Mouse (Mus musculus) intestine, embryonic 16.5 days (tissue): ENCODE measurements around the gene BC147527. TPM values are rescaled to one million over a fixed set of nuclear protein-coding genes. Genes with fewer than 3 reads are reported as not detected.
"Not testable (repeated sequence)": the region's sequence is repeated elsewhere in the genome, so short reads cannot be mapped to it uniquely, and the experiment has no call there.

ENCODE experiments used
- ATAC-seq: fragments of 200-750 bp; cut with Nextera tagmentation; 2 replicates; pipeline ENCODE4 v1.8.0; 2017; ENCODE audit warnings: moderate TSS enrichment, moderate library complexity
- H3K27ac ChIP-seq: fragments of 300-500 bp; sonication (generic); 2 replicates; pipeline ENCODE4 v1.5.1; 2014; ENCODE audit warnings: mild to moderate bottlenecking, low read length
- H3K27me3 ChIP-seq: fragments of 300-500 bp; sonication (generic); replicated peaks from 2 replicates; pipeline ENCODE4 v1.6.1; 2014; ENCODE audit warnings: low read length, control low read depth, mixed read lengths; ENCODE audit not compliant: control insufficient read depth, insufficient read depth
- H3K36me3 ChIP-seq: fragments of 300-500 bp; sonication (generic); 2 replicates; pipeline ENCODE4 v1.6.1; 2014; ENCODE audit warnings: low read length, control low read depth; ENCODE audit not compliant: control insufficient read depth, insufficient read depth
- H3K4me1 ChIP-seq: fragments of 300-500 bp; sonication (generic); 2 replicates; pipeline ENCODE4 v1.6.1; 2014; ENCODE audit warnings: low read length, control low read depth, mixed read lengths; ENCODE audit not compliant: control insufficient read depth, insufficient read depth
- H3K4me2 ChIP-seq: fragments of 300-500 bp; sonication (generic); 2 replicates; pipeline ENCODE4 v1.6.1; 2014; ENCODE audit warnings: low read depth, low read length, control low read depth
- H3K4me3 ChIP-seq: fragments of 300-500 bp; sonication (generic); 2 replicates; pipeline ENCODE4 v1.5.1; 2014; ENCODE audit warnings: mild to moderate bottlenecking, low read length
- H3K9ac ChIP-seq: fragments of 300-500 bp; sonication (generic); 2 replicates; pipeline ENCODE4 v1.6.1; 2014; ENCODE audit warnings: low read depth, low read length
- H3K9me3 ChIP-seq: fragments of 300-500 bp; sonication (generic); 2 replicates; pipeline ENCODE4 v1.6.1; 2016; ENCODE audit warnings: low read length, control low read depth; ENCODE audit not compliant: control insufficient read depth
- WGBS: fragments of 180-500 bp; shearing (Covaris S2); extraction: QIAGEN DNeasy Blood & Tissue Kit; methylation state at CpG from one replicate; pipeline ENCODE4 v1.1.7; 2014; 5-methylcytosine and 5-hydroxymethylcytosine counted together
- polyA plus RNA-seq: library from polyadenylated mRNA; unstranded; fragments of >200 nt; fragmentation: Nextera tagmentation; extraction: Ambion mirVana; gene quantifications from 2 replicates; pipeline ENCODE4 v1.2.1, GENCODE M21; 2015

The BC147527 gene
- polyA plus RNA-seq = 0.48 and 0.80 TPM in 2 replicates

- 57% methylated on average over 2 of the region's 2 CpGs for WGBS
- H3K27ac ChIP-seq = no peak within 1 kb of the TSS
- H3K9me3 ChIP-seq = no peaks in the 10 kb centered on the region
- H3K4me1 ChIP-seq = no peaks in the 10 kb centered on the region
- H3K9ac ChIP-seq = no peak within 1 kb of the TSS
- H3K4me2 ChIP-seq = no peak within 1 kb of the TSS
- no peaks in the 10 kb centered on the region for H3K36me3 ChIP-seq
- no peaks in the 10 kb centered on the region for H3K27me3 ChIP-seq
- ATAC-seq = no peak
- H3K4me3 ChIP-seq = no peak within 1 kb of the TSS
Observed at GRCm38 (mm10) chr13:120299991-120300442, at the start of gene BC147527. Gene BC147527, plus strand, starts transcription at chr13:120300392.

- WGBS = 98% methylated on average over 2 of the region's 3 CpGs
- not testable (repeated sequence) for H3K4me3 ChIP-seq, H3K4me1 ChIP-seq, H3K9ac ChIP-seq, H3K27ac ChIP-seq, ATAC-seq, H3K4me2 ChIP-seq, H3K9me3 ChIP-seq, H3K27me3 ChIP-seq, H3K36me3 ChIP-seq
Observed at GRCm38 (mm10) chr13:120251208-120251924, 48.8 kb upstream of the BC147527 start.

- H3K27me3 ChIP-seq, H3K4me3 ChIP-seq, ATAC-seq, H3K36me3 ChIP-seq, H3K9ac ChIP-seq, H3K27ac ChIP-seq, H3K4me1 ChIP-seq, H3K4me2 ChIP-seq, H3K9me3 ChIP-seq: not testable (repeated sequence)
- 75% methylated on average over 3 of the region's 3 CpGs for whole genome bisulfite sequencing
Observed at GRCm38 (mm10) chr13:120258817-120259658, 41.2 kb upstream of the BC147527 start.

DNA sequence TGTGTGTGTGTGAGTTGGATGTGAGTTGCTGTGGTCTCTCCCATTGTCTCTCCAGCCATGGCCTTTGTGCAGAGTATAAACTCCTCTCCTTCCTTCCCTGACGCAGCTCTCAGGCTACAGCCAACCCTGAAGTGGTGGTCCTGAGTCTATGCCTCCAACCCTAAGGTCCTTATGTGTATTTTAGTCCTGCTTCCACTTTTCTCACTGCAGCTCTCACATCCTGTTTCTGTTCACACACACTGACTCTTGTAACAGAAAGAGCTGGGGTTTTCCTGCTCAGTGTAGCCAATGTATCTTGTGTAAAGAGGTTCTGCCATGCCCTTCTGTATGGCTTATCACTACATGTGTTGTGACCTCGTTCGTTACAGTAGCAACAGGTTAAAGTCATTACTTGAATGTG lies 40.5 kb upstream of the BC147527 start:
- 67% methylated on average over 3 of the region's 3 CpGs for WGBS
- not testable (repeated sequence) for H3K4me3 ChIP-seq, H3K27me3 ChIP-seq, H3K27ac ChIP-seq, H3K4me1 ChIP-seq, ATAC-seq, H3K36me3 ChIP-seq, H3K4me2 ChIP-seq, H3K9ac ChIP-seq, H3K9me3 ChIP-seq

- H3K9ac ChIP-seq, H3K4me2 ChIP-seq, H3K27ac ChIP-seq, ATAC-seq, H3K36me3 ChIP-seq, H3K9me3 ChIP-seq, H3K4me1 ChIP-seq, H3K27me3 ChIP-seq, H3K4me3 ChIP-seq: not testable (repeated sequence)
- 79% methylated on average over 2 of the region's 2 CpGs for WGBS
Observed at GRCm38 (mm10) chr13:120262870-120263269, 37.3 kb upstream of the BC147527 start, which contains the start of gene AF067061. Gene AF067061, plus strand, starts transcription at chr13:120263114.

GRCm38 (mm10) chr13:120277837-120278236 lies 22.4 kb upstream of the BC147527 start:
- H3K36me3 ChIP-seq, H3K9me3 ChIP-seq, H3K4me3 ChIP-seq, H3K27ac ChIP-seq, H3K4me2 ChIP-seq, ATAC-seq, H3K9ac ChIP-seq, H3K4me1 ChIP-seq, H3K27me3 ChIP-seq: not testable (repeated sequence)
- 27% methylated on average over 2 of the region's 2 CpGs for WGBS

- Histone ChIP-seq H3K4me3 (no peak overlapping the region), H3K4me2 (no peak overlapping the region), H3K9me3 (no peaks in the 10 kb centered on the region), H3K27me3 (no peaks in the 10 kb centered on the region), H3K9ac (no peak overlapping the region), H3K27ac (no peak overlapping the region), H3K4me1 (no peaks in the 10 kb centered on the region), H3K36me3 (no peaks in the 10 kb centered on the region)
- ATAC-seq = no peak
- WGBS = 88% methylated on average over 9 of the region's 9 CpGs
Observed at GRCm38 (mm10) chr13:120278784-120279183, 21.4 kb upstream of the BC147527 start.

GRCm38 (mm10) chr13:120299324-120299894 lies 783 bp upstream of the BC147527 start:
- H3K4me3 ChIP-seq = no peak overlapping the region
- no peaks in the 10 kb centered on the region for H3K4me1 ChIP-seq
- 73% methylated on average over 1 of the region's 1 CpGs for WGBS
- no peaks in the 10 kb centered on the region for H3K36me3 ChIP-seq
- no peaks in the 10 kb centered on the region for H3K9me3 ChIP-seq
- H3K27me3 ChIP-seq = no peaks in the 10 kb centered on the region
- no peak overlapping the region for H3K9ac ChIP-seq
- no peak for ATAC-seq
- H3K27ac ChIP-seq = no peak overlapping the region
- no peak overlapping the region for H3K4me2 ChIP-seq

DNA sequence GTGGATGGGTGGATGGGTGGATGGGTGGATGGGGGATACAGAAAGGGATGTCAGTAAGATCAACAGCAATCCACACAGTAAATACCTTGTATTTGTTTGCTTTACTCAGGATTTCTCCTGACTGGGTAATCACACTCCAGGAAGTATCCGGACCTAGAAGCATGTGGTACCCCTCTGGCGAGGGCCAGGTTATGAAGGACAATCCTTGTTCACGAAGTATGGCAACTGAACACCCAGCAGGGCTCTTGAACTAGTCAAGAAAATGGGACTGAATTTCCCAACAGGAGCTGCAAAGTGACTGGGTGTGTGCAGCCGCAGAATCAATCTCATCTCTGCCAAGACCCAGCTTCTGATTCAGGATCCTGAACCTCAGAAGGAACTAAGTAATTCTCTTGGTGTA lies 661 bp downstream of the BC147527 start:
- Histone ChIP-seq H3K4me1 (no peaks in the 10 kb centered on the region), H3K9ac (no peak overlapping the region), H3K9me3 (no peaks in the 10 kb centered on the region), H3K4me2 (no peak overlapping the region), H3K27me3 (no peaks in the 10 kb centered on the region), H3K4me3 (no peak overlapping the region), H3K36me3 (no peaks in the 10 kb centered on the region), H3K27ac (no peak overlapping the region)
- 79% methylated on average over 4 of the region's 4 CpGs for WGBS
- ATAC-seq = no peak
